Mouse (Mus musculus) CH12.LX (cell line): Measurements from ENCODE around the gene Lrfn4. TPM values are rescaled to one million over a fixed set of nuclear protein-coding genes. Genes with fewer than 3 reads are reported as not detected.

Source experiments
- DNase-seq: peaks from one replicate; pipeline ENCODE4 v3.0.0-alpha.2; 2013; ENCODE audit errors: extremely low read depth
- H3K27ac ChIP-seq: 2 replicates; pipeline ENCODE4 v1.5.1; 2012; ENCODE audit warnings: low read depth, mild to moderate bottlenecking, control low read depth, moderate library complexity; ENCODE audit not compliant: insufficient read depth
- H3K27me3 ChIP-seq: replicated peaks from 2 replicates; pipeline ENCODE3; 2012; ENCODE audit warnings: inconsistent platforms
- H3K36me3 ChIP-seq, 2 experiments: replicated peaks in 1 of 2; 2 replicates each; pipeline versions ENCODE3 to v1.6.1; 2012; ENCODE audit warnings: inconsistent platforms in 1 of 2, low read length in 1 of 2, mild to moderate bottlenecking in 1 of 2, mixed read lengths in 1 of 2, moderate library complexity in 1 of 2; ENCODE audit not compliant: control insufficient read depth in 1 of 2, insufficient read depth in 1 of 2
- H3K4me1 ChIP-seq, 2 experiments: 2 replicates each; pipeline ENCODE4 v1.6.1; 2012; ENCODE audit warnings: inconsistent platforms in 1 of 2, moderate library complexity in 1 of 2; ENCODE audit not compliant: insufficient read depth in 2 of 2, control insufficient read depth in 1 of 2
- H3K4me2 ChIP-seq: 2 replicates; pipeline ENCODE4 v1.6.1; 2012; ENCODE audit warnings: low read depth, mild to moderate bottlenecking, control low read depth; ENCODE audit not compliant: poor library complexity, insufficient read depth, severe bottlenecking
- H3K4me3 ChIP-seq, 3 experiments: fragments of 150-350 bp in 1 of 3; sonication (generic) in 1 of 3; replicated peaks in 1 of 3; 2 replicates each; pipeline versions ENCODE3 to v1.5.1; 2011 to 2012; ENCODE audit warnings: low read depth in 2 of 3, low read length in 2 of 3, mild to moderate bottlenecking in 2 of 3, moderate library complexity in 2 of 3, control low read depth in 1 of 3, improper control_type of control experiment in 1 of 3, inconsistent platforms in 1 of 3, mixed read lengths in 1 of 3; ENCODE audit not compliant: poor library complexity in 1 of 3
- H3K79me2 ChIP-seq: replicated peaks from 2 replicates; pipeline ENCODE4 v1.6.1; 2012; ENCODE audit warnings: mild to moderate bottlenecking, moderate library complexity; ENCODE audit not compliant: control insufficient read depth, poor library complexity, insufficient read depth, severe bottlenecking; ENCODE audit errors: extremely low read depth
- H3K9ac ChIP-seq: 2 replicates; pipeline ENCODE4 v1.6.1; 2012; ENCODE audit warnings: low read depth, mild to moderate bottlenecking, control low read depth, moderate library complexity; ENCODE audit not compliant: insufficient read depth
- H3K9me3 ChIP-seq: replicated peaks from 2 replicates; pipeline ENCODE3; 2012; ENCODE audit warnings: low read length, inconsistent platforms, mixed read lengths
- BHLHE40 ChIP-seq: IDR thresholded peaks from 2 replicates; pipeline ENCODE4 v1.6.1; 2011; ENCODE audit warnings: mild to moderate bottlenecking, low read depth, low read length, improper control_type of control experiment
- CHD1 ChIP-seq: IDR thresholded peaks from 2 replicates; pipeline ENCODE4 v1.6.1; 2012; ENCODE audit warnings: low read depth, low read length, improper control_type of control experiment, inconsistent platforms
- CHD2 ChIP-seq: IDR thresholded peaks from 2 replicates; pipeline ENCODE4 v1.6.1; 2011; ENCODE audit warnings: low read length, improper control_type of control experiment
- CTCF ChIP-seq, 2 experiments: IDR thresholded peaks in 1 of 2; conservative IDR thresholded peaks in 1 of 2; 2 replicates each; pipeline ENCODE4 v1.5.1; 2011 to 2012; ENCODE audit warnings: low read depth in 2 of 2, low read length in 2 of 2, improper control_type of control experiment in 1 of 2, inconsistent platforms in 1 of 2, mild to moderate bottlenecking in 1 of 2, moderate library complexity in 1 of 2
- E2F4 ChIP-seq: IDR thresholded peaks from 2 replicates; pipeline ENCODE4 v1.6.1; 2011; ENCODE audit warnings: low read depth, low read length, improper control_type of control experiment; ENCODE audit not compliant: insufficient replicate concordance
- ELF1 ChIP-seq: IDR thresholded peaks from 2 replicates; pipeline ENCODE4 v1.6.1; 2014; ENCODE audit warnings: low read depth, mild to moderate bottlenecking, inconsistent platforms, low read length, improper control_type of control experiment
- GABPA ChIP-seq: IDR thresholded peaks from 2 replicates; pipeline ENCODE4 v1.6.1; 2012; ENCODE audit warnings: low read depth, low read length, improper control_type of control experiment, inconsistent platforms; ENCODE audit not compliant: insufficient replicate concordance
- HCFC1 ChIP-seq: IDR thresholded peaks from 2 replicates; pipeline ENCODE4 v1.6.1; 2012; ENCODE audit warnings: low read depth, mild to moderate bottlenecking, inconsistent platforms, low read length, improper control_type of control experiment
- IRF4 ChIP-seq: IDR thresholded peaks from 2 replicates; pipeline ENCODE4 v1.6.1; 2014; ENCODE audit warnings: low read depth, mild to moderate bottlenecking, inconsistent platforms, low read length, improper control_type of control experiment
- JUN ChIP-seq: IDR thresholded peaks from 2 replicates; pipeline ENCODE4 v1.6.1; 2011; ENCODE audit warnings: low read depth, mild to moderate bottlenecking, low read length, improper control_type of control experiment, moderate library complexity; ENCODE audit not compliant: insufficient read depth
- JUND ChIP-seq: conservative IDR thresholded peaks from 2 replicates; pipeline ENCODE4 v1.6.1; 2011; ENCODE audit warnings: low read depth, low read length, improper control_type of control experiment
- KAT2A ChIP-seq: IDR thresholded peaks from 2 replicates; pipeline ENCODE4 v1.6.1; 2012; ENCODE audit warnings: low read length, improper control_type of control experiment, inconsistent platforms; ENCODE audit not compliant: insufficient replicate concordance
- MAFK ChIP-seq: IDR thresholded peaks from 2 replicates; pipeline ENCODE4 v1.6.1; 2011; ENCODE audit warnings: low read length, improper control_type of control experiment; ENCODE audit not compliant: insufficient replicate concordance
- MAX ChIP-seq: IDR thresholded peaks from 2 replicates; pipeline ENCODE4 v1.6.1; 2011; ENCODE audit warnings: low read length, improper control_type of control experiment
- MAZ ChIP-seq: IDR thresholded peaks from 2 replicates; pipeline ENCODE4 v1.6.1; 2012; ENCODE audit warnings: low read depth, mild to moderate bottlenecking, inconsistent platforms, low read length, improper control_type of control experiment, moderate library complexity
- MXI1 ChIP-seq: IDR thresholded peaks from 2 replicates; pipeline ENCODE4 v1.6.1; 2011; ENCODE audit warnings: mild to moderate bottlenecking, low read depth, low read length, improper control_type of control experiment
- MYC ChIP-seq: IDR thresholded peaks from 2 replicates; pipeline ENCODE4 v1.6.1; 2011; ENCODE audit warnings: low read depth, mild to moderate bottlenecking, improper control_type of control experiment, low read length
- NELFE ChIP-seq: IDR thresholded peaks from 2 replicates; pipeline ENCODE4 v1.6.1; 2011; ENCODE audit warnings: low read depth, low read length, improper control_type of control experiment
- NRF1 ChIP-seq: IDR thresholded peaks from 2 replicates; pipeline ENCODE4 v1.6.1; 2014; ENCODE audit warnings: low read depth, mild to moderate bottlenecking, inconsistent platforms, low read length, improper control_type of control experiment, moderate library complexity
- POLR2A ChIP-seq: IDR thresholded peaks from 2 replicates; pipeline ENCODE4 v1.6.1; 2011; ENCODE audit warnings: low read depth, mild to moderate bottlenecking, improper control_type of control experiment, low read length
- POLR2AphosphoS2 ChIP-seq: IDR thresholded peaks from 2 replicates; pipeline ENCODE4 v1.6.1; 2011; ENCODE audit warnings: low read depth, low read length, improper control_type of control experiment
- RCOR1 ChIP-seq: conservative IDR thresholded peaks from 2 replicates; pipeline ENCODE4 v1.6.1; 2012; ENCODE audit warnings: low read depth, mild to moderate bottlenecking, inconsistent platforms, low read length, improper control_type of control experiment
- TCF12 ChIP-seq: IDR thresholded peaks from 2 replicates; pipeline ENCODE4 v1.6.1; 2014; ENCODE audit warnings: low read depth, mild to moderate bottlenecking, inconsistent platforms, low read length, improper control_type of control experiment
- USF1 ChIP-seq: IDR thresholded peaks from 2 replicates; pipeline ENCODE4 v1.6.1; 2014; ENCODE audit warnings: low read depth, mild to moderate bottlenecking, inconsistent platforms, low read length, improper control_type of control experiment
- ZKSCAN1 ChIP-seq: IDR thresholded peaks from 2 replicates; pipeline ENCODE4 v1.6.1; 2012; ENCODE audit warnings: low read depth, inconsistent platforms, low read length, improper control_type of control experiment, borderline replicate concordance
- ZMIZ1 ChIP-seq: IDR thresholded peaks from 2 replicates; pipeline ENCODE4 v1.6.1; 2012; ENCODE audit warnings: low read depth, mild to moderate bottlenecking, inconsistent platforms, low read length, improper control_type of control experiment
- dilution Hi-C: fragments of 300-500 bp; cut with MboI; formaldehyde crosslinking; loops from 2 replicates; pipeline ENCODE4 v1.14.3; 2020; ENCODE audit warnings: low sequenced_read_pairs; ENCODE audit not compliant: extremely low pct_unique_long_range_greater_than_20kb, extremely low pct_ligation_motif_present
- in situ Hi-C: fragments of 300-500 bp; cut with MboI; formaldehyde crosslinking; loops from 3 replicates; pipeline ENCODE4 v1.14.3; 2019; ENCODE audit warnings: low sequenced_read_pairs, low pct_ligation_motif_present, low pct_unique_long_range_greater_than_20kb, mixed read lengths
- polyA plus RNA-seq: library from polyadenylated mRNA; unstranded; fragments of >175 nt; gene quantifications from 2 replicates; pipeline ENCODE4 v1.2.1, GENCODE M21; 2012; ENCODE audit warnings: low read depth; ENCODE audit not compliant: insufficient read length
- total RNA-seq, 2 experiments: library from RNA; depleted of rRNA; stranded (reverse); fragments of 300-350 nt in 1 of 2; fragments of >200 nt in 1 of 2; gene quantifications; 2 replicates each; pipeline ENCODE4 v1.2.3; 2012 to 2014

The Lrfn4 gene
- total and polyA plus RNA-seq, 3 experiments, result 0.75 to 2.3 (median 1.9) TPM

GRCm38 (mm10) chr19:4566880-4567279 is 48.6 kb downstream of the Lrfn4 start:
- no peak for TF ChIP-seq IRF4
- no peak for TF ChIP-seq ELF1
- TF ChIP-seq CHD2, result no peak
- TF ChIP-seq CTCF (conservative IDR thresholded peaks at IDR 0.05 in 1 of 2, IDR thresholded peaks at IDR 0.05 in 1 of 2; ENCODE audit: low read depth in 2 of 2, low read length in 2 of 2), result no peak
- no peak for TF ChIP-seq ZKSCAN1
- TF ChIP-seq GABPA, result no peak
- TF ChIP-seq JUND, result no peak
- TF ChIP-seq MAX, result no peak
- TF ChIP-seq POLR2AphosphoS2, result no peak
- no peak for TF ChIP-seq E2F4
- TF ChIP-seq RCOR1, result no peak
- no peak for TF ChIP-seq ZMIZ1
- no peak for TF ChIP-seq KAT2A
- no peak for TF ChIP-seq MAZ
- no peak for TF ChIP-seq HCFC1
- TF ChIP-seq MXI1, result no peak
- no peak for TF ChIP-seq USF1
- no peak for TF ChIP-seq CHD1
- no peak for TF ChIP-seq BHLHE40
- TF ChIP-seq JUN, result no peak
- Histone ChIP-seq H3K79me2 (no peaks in the 10 kb centered on the region), H3K9ac (no peak overlapping the region), H3K27ac (no peak overlapping the region), H3K9me3 (no peaks in the 10 kb centered on the region), H3K27me3 (no peaks in the 10 kb centered on the region), H3K4me3 (no peak overlapping the region), H3K4me2 (no peak overlapping the region), H3K4me1 (no peaks in the 10 kb centered on the region), H3K36me3 (no peaks in the 10 kb centered on the region)
- in situ Hi-C loops (no loop called here), dilution Hi-C loops (no loop called here)
- no peak for DNase-seq

- no peak overlapping the region for H3K27ac ChIP-seq
Observed at GRCm38 (mm10) chr19:4565678-4566077, 49.8 kb downstream of the Lrfn4 start.

More at GRCm38 (mm10) chr19:4565678-4566077, 49.8 kb downstream of the Lrfn4 start:
- Histone ChIP-seq H3K27me3 (no peaks in the 10 kb centered on the region), H3K36me3 (no peaks in the 10 kb centered on the region), H3K9ac (no peak overlapping the region), H3K9me3 (no peaks in the 10 kb centered on the region), H3K79me2 (no peaks in the 10 kb centered on the region), H3K4me1 (no peaks in the 10 kb centered on the region), H3K4me2 (no peak overlapping the region), H3K4me3 (no peak overlapping the region)
- no peak for DNase-seq
- in situ Hi-C loops, result no loop called here
- TF ChIP-seq CTCF (conservative IDR thresholded peaks at IDR 0.05 in 1 of 2, IDR thresholded peaks at IDR 0.05 in 1 of 2; ENCODE audit: low read depth in 2 of 2, low read length in 2 of 2) (no peak), MAFK (no peak), NELFE (no peak), POLR2A (no peak), HCFC1 (no peak), MAZ (no peak), TCF12 (no peak), KAT2A (no peak), CHD2 (no peak), MYC (no peak), NRF1 (no peak)
- dilution Hi-C loops, result no loop called here
